Mouse (Mus musculus) intestine, embryonic 16.5 days (tissue): ENCODE results near the gene Nsmce4a. TPM values are rescaled to one million over a fixed set of nuclear protein-coding genes. Genes with fewer than 3 reads are reported as not detected.

ENCODE experiments used
- ATAC-seq: fragments of 200-750 bp; cut with Nextera tagmentation; 2 replicates; pipeline ENCODE4 v1.8.0; 2017; ENCODE audit warnings: moderate TSS enrichment, moderate library complexity
- H3K27ac ChIP-seq: fragments of 300-500 bp; sonication (generic); 2 replicates; pipeline ENCODE4 v1.5.1; 2014; ENCODE audit warnings: mild to moderate bottlenecking, low read length
- H3K27me3 ChIP-seq: fragments of 300-500 bp; sonication (generic); replicated peaks from 2 replicates; pipeline ENCODE4 v1.6.1; 2014; ENCODE audit warnings: low read length, control low read depth, mixed read lengths; ENCODE audit not compliant: control insufficient read depth, insufficient read depth
- H3K36me3 ChIP-seq: fragments of 300-500 bp; sonication (generic); 2 replicates; pipeline ENCODE4 v1.6.1; 2014; ENCODE audit warnings: low read length, control low read depth; ENCODE audit not compliant: control insufficient read depth, insufficient read depth
- H3K4me1 ChIP-seq: fragments of 300-500 bp; sonication (generic); 2 replicates; pipeline ENCODE4 v1.6.1; 2014; ENCODE audit warnings: low read length, control low read depth, mixed read lengths; ENCODE audit not compliant: control insufficient read depth, insufficient read depth
- H3K4me2 ChIP-seq: fragments of 300-500 bp; sonication (generic); 2 replicates; pipeline ENCODE4 v1.6.1; 2014; ENCODE audit warnings: low read depth, low read length, control low read depth
- H3K4me3 ChIP-seq: fragments of 300-500 bp; sonication (generic); 2 replicates; pipeline ENCODE4 v1.5.1; 2014; ENCODE audit warnings: mild to moderate bottlenecking, low read length
- H3K9ac ChIP-seq: fragments of 300-500 bp; sonication (generic); 2 replicates; pipeline ENCODE4 v1.6.1; 2014; ENCODE audit warnings: low read depth, low read length
- H3K9me3 ChIP-seq: fragments of 300-500 bp; sonication (generic); 2 replicates; pipeline ENCODE4 v1.6.1; 2016; ENCODE audit warnings: low read length, control low read depth; ENCODE audit not compliant: control insufficient read depth
- WGBS: fragments of 180-500 bp; shearing (Covaris S2); extraction: QIAGEN DNeasy Blood & Tissue Kit; methylation state at CpG from one replicate; pipeline ENCODE4 v1.1.7; 2014; 5-methylcytosine and 5-hydroxymethylcytosine counted together
- polyA plus RNA-seq: library from polyadenylated mRNA; unstranded; fragments of >200 nt; fragmentation: Nextera tagmentation; extraction: Ambion mirVana; gene quantifications from 2 replicates; pipeline ENCODE4 v1.2.1, GENCODE M21; 2015

Nsmce4a gene
- polyA plus RNA-seq, 1 experiment from 2014 or later = 86.1 TPM

DNA sequence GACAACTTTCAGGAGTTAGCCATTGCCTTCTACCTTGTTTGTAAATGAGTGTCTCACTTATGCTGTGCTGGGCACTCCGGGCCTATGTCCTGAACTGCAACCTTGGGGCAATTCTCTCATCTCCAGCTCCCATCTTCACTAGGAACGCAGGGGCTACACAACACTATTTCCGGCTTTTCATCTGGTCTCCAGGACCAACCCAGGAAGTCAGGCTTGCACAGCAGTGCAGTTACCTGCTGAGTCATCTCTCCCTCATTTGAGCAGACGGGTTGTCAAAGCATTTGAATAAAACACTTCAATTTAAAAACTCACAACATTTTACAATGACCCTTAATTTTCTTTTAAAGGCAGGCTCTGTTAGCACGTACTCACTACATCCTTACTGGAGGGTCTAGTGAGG is 62.7 kb downstream of the Nsmce4a start:
- H3K27me3 ChIP-seq = no peaks in the 10 kb centered on the region
- no peak overlapping the region for H3K27ac ChIP-seq
- no peak for ATAC-seq
- H3K4me1 ChIP-seq = no peaks in the 10 kb centered on the region
- no peaks in the 10 kb centered on the region for H3K9me3 ChIP-seq
- peaks cover 3% of the 10 kb centered on the region for H3K36me3 ChIP-seq
- no peak overlapping the region for H3K9ac ChIP-seq
- 93% methylated on average over 5 of the region's 5 CpGs for WGBS
- H3K4me3 ChIP-seq = no peak overlapping the region
- no peak overlapping the region for H3K4me2 ChIP-seq

DNA sequence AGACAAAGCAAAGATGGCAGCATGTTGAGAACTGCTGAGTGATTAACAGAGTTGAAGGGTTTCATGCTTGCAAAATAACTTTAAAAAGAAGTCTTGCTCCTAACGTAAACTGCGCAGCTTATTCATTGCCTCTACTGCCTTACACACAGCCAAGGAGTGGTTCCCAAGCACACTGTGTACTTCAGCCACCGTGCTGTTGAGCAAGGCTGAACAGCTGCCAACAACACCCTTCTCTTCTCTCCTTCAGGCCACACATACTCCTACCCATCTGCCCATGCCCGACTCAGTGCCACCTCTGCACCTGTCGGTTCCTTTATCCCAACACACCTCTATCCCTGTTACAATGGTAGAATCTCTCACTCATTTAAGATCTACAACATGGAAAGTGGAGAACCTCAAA is 69.9 kb downstream of the Nsmce4a start:
- Histone ChIP-seq H3K4me1 (no peaks in the 10 kb centered on the region), H3K4me3 (no peak overlapping the region), H3K4me2 (no peak overlapping the region), H3K36me3 (peaks cover 10% of the 10 kb centered on the region), H3K27ac (no peak overlapping the region), H3K9me3 (no peaks in the 10 kb centered on the region), H3K9ac (no peak overlapping the region), H3K27me3 (no peaks in the 10 kb centered on the region)
- 96% methylated on average over 5 of the region's 5 CpGs for WGBS
- no peak for ATAC-seq

DNA sequence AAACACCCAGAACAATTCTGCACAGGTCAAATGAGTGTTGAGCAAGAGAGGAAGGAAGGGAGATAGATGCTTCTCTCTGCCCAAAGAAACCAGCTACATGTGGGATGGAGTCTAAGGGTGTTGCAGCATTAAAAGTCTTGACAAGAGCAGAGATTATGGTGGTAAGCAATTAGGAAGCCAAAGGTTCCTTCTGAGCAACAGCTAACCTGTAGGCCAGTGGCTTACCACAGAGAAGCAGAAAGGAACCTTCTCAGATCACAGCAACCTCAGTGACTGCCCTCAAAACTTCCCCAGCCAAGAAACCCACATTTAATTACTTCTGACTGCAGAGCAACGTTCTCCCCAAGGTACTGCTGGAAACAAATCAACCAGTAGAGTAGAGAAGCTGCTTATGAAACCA is 71.4 kb downstream of the Nsmce4a start:
- 84% methylated on average over 1 of the region's 1 CpGs for WGBS

DNA sequence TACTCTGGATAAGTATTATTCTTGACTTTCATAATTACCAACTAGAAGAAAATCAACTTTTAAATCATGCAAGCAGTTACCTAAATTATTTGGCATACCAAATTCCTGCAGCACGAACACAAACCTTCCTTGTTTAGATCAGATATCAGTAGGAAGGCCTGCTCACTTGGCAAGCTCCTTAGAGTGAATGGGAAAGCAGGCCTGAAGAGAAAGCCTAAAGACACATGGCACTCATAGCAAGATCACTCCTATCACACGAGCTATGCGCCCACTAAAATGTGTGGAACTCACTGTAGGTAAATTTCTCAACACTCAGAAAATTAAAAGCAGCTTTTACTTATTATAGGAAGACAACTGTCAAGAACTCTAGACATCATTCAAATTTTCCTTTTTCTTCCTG is 79.6 kb downstream of the Nsmce4a start:
- Histone ChIP-seq H3K9ac (no peak overlapping the region), H3K4me2 (no peak overlapping the region), H3K27ac (no peak overlapping the region), H3K4me1 (no peaks in the 10 kb centered on the region), H3K4me3 (no peak overlapping the region), H3K36me3 (no peaks in the 10 kb centered on the region; the same call in 1 of the 2 replicates), H3K27me3 (no peaks in the 10 kb centered on the region), H3K9me3 (no peaks in the 10 kb centered on the region)
- 77% methylated on average over 3 of the region's 3 CpGs for WGBS
- ATAC-seq = no peak

More for the DNA sequence above, 71.4 kb downstream of the Nsmce4a start:
- H3K4me2 ChIP-seq = no peak overlapping the region
- no peak for ATAC-seq
- H3K9me3 ChIP-seq = no peaks in the 10 kb centered on the region
- no peak overlapping the region for H3K9ac ChIP-seq
- peaks cover 10% of the 10 kb centered on the region for H3K36me3 ChIP-seq
- no peaks in the 10 kb centered on the region for H3K27me3 ChIP-seq
- no peak overlapping the region for H3K4me3 ChIP-seq
- no peaks in the 10 kb centered on the region for H3K4me1 ChIP-seq
- H3K27ac ChIP-seq = no peak overlapping the region

DNA sequence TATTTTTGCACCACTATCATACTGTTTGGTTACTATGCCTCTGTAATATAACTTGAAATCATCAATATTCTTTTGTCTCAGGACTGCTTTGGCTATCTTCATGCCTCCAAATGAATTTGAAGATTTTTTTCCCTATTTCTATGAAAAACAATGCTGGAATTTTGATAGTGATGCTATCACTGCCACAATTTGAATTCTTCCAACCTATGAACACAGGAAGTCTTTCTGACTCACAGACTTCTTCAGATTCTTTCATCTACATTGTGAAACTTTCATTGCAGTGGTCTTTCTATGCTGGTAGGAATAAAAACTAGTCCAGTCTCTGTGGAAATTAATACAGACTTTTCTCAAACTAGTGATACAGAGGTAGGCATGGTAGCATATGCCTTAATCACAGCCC is 80.9 kb downstream of the Nsmce4a start:
- no peak overlapping the region for H3K9ac ChIP-seq
- H3K27me3 ChIP-seq = no peaks in the 10 kb centered on the region
- no peak overlapping the region for H3K4me3 ChIP-seq
- H3K36me3 ChIP-seq = peaks cover 3% of the 10 kb centered on the region; the same call in 1 of the 2 replicates
- ATAC-seq = no peak
- H3K27ac ChIP-seq = no peak overlapping the region
- H3K9me3 ChIP-seq = no peaks in the 10 kb centered on the region
- H3K4me2 ChIP-seq = no peak overlapping the region
- no peaks in the 10 kb centered on the region for H3K4me1 ChIP-seq

Other genes with a start within 250 kb of the Nsmce4a start
- 45.2 and 46.1 TPM in 2 replicates for gene Ate1, start 52.7 kb downstream of the Nsmce4a start, polyA plus RNA-seq
- gene Tacc2, start 4.3 kb upstream of the Nsmce4a start, polyA plus RNA-seq = 27.4 and 30.0 TPM in 2 replicates
- gene Btbd16, start 201.0 kb upstream of the Nsmce4a start, polyA plus RNA-seq = 0.05 TPM in 1 of 2 replicates, not detected in the other